Mouse (Mus musculus): ENCODE results near the gene Bub1b. TPM values are rescaled to one million over a fixed set of nuclear protein-coding genes. Genes with fewer than 3 reads are reported as not detected.
A peak's percentile ranks its signal among the peaks of the same experiment; 100 is the strongest.

The Bub1b gene
- polyA plus RNA-seq, 1 experiment from 2014 or later: 65.8 TPM

DNA sequence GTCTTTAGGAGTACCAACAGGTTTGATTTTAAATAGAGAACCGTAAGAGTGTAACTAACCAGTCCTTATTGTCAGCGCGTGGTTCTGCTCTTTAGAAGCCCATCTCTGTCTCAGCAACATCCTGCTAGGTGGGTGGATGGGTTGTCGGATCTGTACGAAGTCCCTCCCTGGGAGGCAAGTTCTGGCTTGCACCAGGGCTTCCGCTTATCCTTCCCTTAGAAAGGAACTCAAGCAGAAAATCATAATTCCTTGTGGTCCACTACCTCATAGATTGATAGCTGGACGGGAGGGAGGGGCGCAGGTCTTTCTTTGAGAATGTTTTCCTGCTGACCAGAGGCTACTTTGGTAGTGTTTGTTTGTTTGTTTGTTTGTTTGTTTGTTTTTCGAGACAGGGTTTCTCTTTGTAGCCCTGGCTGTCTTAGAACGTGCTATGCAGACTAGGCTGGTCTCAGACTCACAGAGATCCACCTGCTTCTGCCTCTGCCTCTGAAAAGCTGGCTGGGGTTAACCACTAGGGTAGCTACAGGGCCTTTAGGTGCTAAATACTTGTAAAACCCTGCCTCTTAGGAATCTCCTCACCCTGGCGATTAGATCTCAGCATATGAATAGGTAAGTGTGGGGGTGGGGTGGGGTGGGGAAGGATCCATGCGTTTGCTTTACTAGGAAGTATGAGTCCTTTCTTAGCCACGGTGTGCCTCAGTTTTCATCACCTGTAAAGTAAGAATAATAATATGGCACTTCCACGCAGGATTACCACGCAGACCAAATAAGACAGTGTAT is 75.9 kb downstream of the Bub1b start:
- Histone ChIP-seq H3K4me1 (peaks cover 14% of the 10 kb centered on the region), H3K27me3 (peaks cover 67% of the 10 kb centered on the region), H3K4me2 (replicated peaks) (no peak overlapping the region), H3K27ac (no peak overlapping the region), H3K9ac (no peak overlapping the region), H3K36me3 (no peaks in the 10 kb centered on the region), H3K9me3 (replicated peaks) (no peaks in the 10 kb centered on the region), H3K4me3 (no peak overlapping the region)
- no peak for ATAC-seq (ENCODE audit: low FRiP score)
- WGBS: 21% methylated on average over 15 of the region's 15 CpGs

DNA sequence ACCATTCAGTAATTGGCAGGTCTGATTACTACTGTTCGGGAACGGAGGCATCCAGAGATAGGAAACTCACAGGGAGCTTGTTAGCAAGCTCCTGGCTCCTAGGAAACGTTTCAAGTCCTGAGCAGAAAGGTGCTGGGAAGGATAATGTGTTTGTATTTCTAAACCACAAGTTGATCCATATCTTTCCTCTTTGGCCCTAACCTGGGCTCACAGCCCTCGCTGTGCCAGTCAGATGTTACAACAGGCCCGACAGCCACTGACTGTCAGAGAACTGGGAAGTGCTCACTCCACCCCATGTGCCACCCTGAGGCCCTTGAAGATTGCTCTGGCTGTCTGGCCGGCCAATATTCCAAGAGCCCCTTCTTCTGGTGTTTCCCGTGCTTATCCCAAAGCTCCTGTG is 76.5 kb downstream of the Bub1b start:
- peaks cover 73% of the 10 kb centered on the region for H3K27me3 ChIP-seq
- H3K9ac ChIP-seq: no peak overlapping the region
- no peaks in the 10 kb centered on the region for H3K36me3 ChIP-seq
- ATAC-seq (ENCODE audit: low FRiP score): no peak
- H3K4me2 ChIP-seq (replicated peaks): no peak overlapping the region
- H3K4me3 ChIP-seq: no peak overlapping the region
- H3K27ac ChIP-seq: no peak overlapping the region
- H3K4me1 ChIP-seq: peaks cover 14% of the 10 kb centered on the region
- H3K9me3 ChIP-seq (replicated peaks): no peaks in the 10 kb centered on the region
- 18% methylated on average over 7 of the region's 7 CpGs for WGBS

DNA sequence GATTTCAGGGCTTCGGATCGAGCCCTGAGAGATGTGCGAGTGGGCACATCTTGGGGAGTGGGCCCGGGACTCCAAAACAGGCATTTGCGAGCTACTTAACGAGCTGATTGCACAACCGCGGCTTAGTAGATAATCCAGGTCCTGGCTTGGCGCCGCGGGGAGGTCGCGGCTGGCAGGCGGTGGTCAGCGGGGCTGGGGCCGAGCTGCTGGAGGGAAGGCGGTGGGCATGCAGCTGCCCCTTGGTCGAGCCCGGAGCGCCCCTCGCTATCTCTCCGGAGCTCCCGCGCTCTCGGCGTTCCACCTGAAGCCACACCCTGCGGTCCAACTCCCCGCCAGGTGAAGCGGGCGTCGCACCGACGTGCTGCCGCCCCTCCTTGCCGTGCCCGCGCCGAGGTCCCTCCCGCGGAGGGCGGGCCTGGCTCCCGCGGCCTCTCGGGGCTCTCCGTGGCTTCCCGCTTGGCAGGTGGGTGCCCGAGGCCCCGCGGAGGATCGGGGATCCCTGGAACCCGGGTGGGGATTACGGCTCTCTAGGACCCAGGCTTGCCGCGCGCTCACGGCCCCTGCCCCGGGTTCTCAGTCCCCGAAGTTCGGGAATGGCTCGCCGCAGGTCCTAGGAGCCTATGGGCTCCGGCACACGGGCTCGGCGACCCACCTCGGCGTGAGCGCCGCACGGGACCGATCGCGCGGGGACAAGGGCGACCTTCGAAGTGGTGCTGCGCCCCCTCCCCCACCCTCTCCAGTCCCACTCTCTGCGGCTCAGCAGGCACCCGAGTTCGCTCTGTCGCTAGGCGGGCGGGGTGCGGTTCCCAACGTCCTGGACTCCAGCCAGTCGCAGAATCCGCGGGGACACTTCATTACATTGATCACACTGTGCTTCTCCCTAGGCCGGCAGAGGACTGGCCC is 79.1 kb downstream of the Bub1b start:
- Histone ChIP-seq H3K27me3 (peaks cover 86% of the 10 kb centered on the region), H3K4me3 (peak overlapping the region; percentile 52), H3K27ac (no peak overlapping the region), H3K4me2 (replicated peaks) (peak overlapping the region; percentile 96), H3K9me3 (replicated peaks) (no peaks in the 10 kb centered on the region), H3K4me1 (peaks cover 14% of the 10 kb centered on the region), H3K9ac (peak overlapping the region; percentile 59), H3K36me3 (no peaks in the 10 kb centered on the region)
- whole genome bisulfite sequencing: under 1% methylated on average over 84 of the region's 89 CpGs
- ATAC-seq (ENCODE audit: low FRiP score): peak; percentile 33; the same call in 1 of the 2 replicates

DNA sequence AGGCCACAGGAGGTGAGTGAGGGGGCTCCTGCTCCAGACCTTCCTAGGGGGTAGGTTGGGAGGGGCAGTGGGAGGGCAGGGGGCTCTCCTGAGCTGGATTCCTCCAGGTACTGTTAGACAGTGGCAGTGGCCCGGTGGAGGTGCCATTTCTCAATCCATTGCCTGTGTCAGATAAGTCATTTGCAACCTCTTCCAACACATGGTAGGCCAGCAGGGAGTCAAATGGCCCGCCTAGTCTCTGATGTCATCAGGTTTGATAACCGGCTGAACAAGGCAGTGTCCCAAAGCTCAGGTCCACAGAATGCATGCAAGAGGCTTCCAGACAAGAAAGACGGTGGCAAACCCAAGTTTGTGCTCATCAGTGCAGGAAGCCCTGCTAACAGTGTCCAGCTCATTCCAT is 79.8 kb downstream of the Bub1b start:
- peaks cover 14% of the 10 kb centered on the region for H3K4me1 ChIP-seq
- peak overlapping the region; percentile 96 for H3K4me2 ChIP-seq (replicated peaks)
- ATAC-seq (ENCODE audit: low FRiP score): no peak
- no peak overlapping the region for H3K27ac ChIP-seq
- H3K36me3 ChIP-seq: no peaks in the 10 kb centered on the region
- 0 out of 2 replicates have a peak overlapping the region, but pooled peaks have one; percentile 59 for H3K9ac ChIP-seq
- no peaks in the 10 kb centered on the region for H3K9me3 ChIP-seq (replicated peaks)
- peaks cover 82% of the 10 kb centered on the region for H3K27me3 ChIP-seq
- peak overlapping the region; percentile 52 for H3K4me3 ChIP-seq
- WGBS: 13% methylated on average over 4 of the region's 4 CpGs

DNA sequence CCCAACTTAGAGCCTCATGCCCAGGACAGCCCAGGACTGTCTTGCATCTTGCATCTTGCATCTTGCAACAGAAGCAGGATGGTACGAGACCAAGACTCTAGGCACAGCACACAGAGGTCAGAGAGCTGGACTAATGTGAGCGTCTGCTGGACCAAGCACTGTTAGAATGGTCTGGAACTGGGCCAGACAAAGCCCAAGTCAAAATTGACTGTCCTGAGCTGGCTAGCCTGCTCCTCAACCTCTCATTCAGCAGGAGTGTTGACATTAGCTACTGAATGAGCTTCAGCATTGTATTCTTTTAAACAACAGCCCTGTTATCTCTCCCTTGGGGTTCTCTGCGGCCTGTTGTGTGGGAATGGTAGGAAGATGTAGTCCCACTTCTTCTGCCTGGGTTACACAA is 81.6 kb downstream of the Bub1b start:
- peaks cover 14% of the 10 kb centered on the region for H3K4me1 ChIP-seq
- H3K4me3 ChIP-seq: no peak overlapping the region
- H3K9me3 ChIP-seq (replicated peaks): no peaks in the 10 kb centered on the region
- H3K9ac ChIP-seq: no peak overlapping the region
- peaks cover 64% of the 10 kb centered on the region for H3K27me3 ChIP-seq
- no peak overlapping the region for H3K4me2 ChIP-seq (replicated peaks)
- H3K27ac ChIP-seq: no peak overlapping the region
- WGBS: 81% methylated on average over 3 of the region's 3 CpGs
- ATAC-seq (ENCODE audit: low FRiP score): no peak
- no peaks in the 10 kb centered on the region for H3K36me3 ChIP-seq

DNA sequence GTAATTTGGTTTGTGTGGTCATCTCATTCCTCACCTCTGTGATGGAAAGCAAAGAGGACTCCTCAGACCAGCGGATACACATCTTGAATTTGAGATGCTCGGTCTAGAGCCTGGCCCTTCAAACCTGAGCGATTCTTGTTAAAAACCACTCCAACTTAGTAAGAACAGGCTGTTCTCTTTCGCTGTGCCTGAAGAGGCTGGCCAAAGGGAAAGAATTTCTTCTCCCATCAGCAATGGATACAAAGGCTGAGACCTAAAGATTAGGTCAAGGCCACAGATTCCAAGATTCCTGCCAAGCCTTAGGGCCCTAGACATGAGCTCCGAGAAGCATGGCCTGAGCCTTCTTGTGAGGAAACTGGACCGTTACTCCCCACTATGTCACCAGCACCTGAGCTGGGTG is 82.9 kb downstream of the Bub1b start:
- no peaks in the 10 kb centered on the region for H3K36me3 ChIP-seq
- H3K27me3 ChIP-seq: peaks cover 52% of the 10 kb centered on the region
- H3K9ac ChIP-seq: no peak overlapping the region
- H3K27ac ChIP-seq: no peak overlapping the region
- ATAC-seq (ENCODE audit: low FRiP score): no peak
- no peaks in the 10 kb centered on the region for H3K9me3 ChIP-seq (replicated peaks)
- H3K4me2 ChIP-seq (replicated peaks): no peak overlapping the region
- no peak overlapping the region for H3K4me3 ChIP-seq
- peaks cover 14% of the 10 kb centered on the region for H3K4me1 ChIP-seq
- 91% methylated on average over 6 of the region's 6 CpGs for WGBS

DNA sequence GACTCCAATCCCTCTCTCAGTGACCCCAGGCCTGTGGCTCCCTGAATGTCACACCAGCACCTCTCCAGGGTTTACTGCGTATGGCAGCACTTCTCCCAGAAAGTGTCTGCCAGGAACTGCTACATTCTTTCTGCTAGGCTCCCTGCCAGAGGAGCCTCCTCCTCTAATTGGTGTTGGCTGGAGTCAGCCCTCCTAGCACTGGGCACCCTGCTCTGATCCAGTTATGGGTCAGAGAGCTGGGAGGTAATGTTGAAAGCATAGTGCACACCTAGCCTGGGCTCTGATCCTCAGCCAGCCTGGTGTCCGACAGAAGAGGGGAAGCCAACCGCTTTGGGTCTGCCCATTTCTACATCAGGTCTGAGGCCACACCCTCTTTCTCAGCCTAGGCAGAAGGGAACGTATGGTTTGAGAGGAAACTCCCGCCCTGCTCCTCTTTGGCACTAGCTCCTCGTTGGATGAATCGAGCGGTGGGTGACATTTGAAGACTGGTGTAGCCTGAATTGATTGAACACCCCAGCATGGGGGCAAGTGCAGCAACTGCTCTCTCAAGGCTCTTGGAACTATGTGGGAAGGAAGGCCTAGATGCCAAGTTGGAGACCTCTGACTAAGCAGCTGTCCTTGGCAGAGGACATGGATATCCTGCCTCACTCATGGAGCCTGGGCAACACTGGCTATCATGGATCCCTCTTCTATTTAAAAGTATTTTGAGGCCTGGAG is 84.7 kb downstream of the Bub1b start:
- Histone ChIP-seq H3K4me3 (no peak overlapping the region), H3K9ac (no peak overlapping the region), H3K4me2 (replicated peaks) (no peak overlapping the region), H3K9me3 (replicated peaks) (no peaks in the 10 kb centered on the region), H3K36me3 (no peaks in the 10 kb centered on the region), H3K27ac (no peak overlapping the region), H3K4me1 (peaks cover under 1% of the 10 kb centered on the region), H3K27me3 (peaks cover 39% of the 10 kb centered on the region)
- ATAC-seq (ENCODE audit: low FRiP score): no peak
- 48% methylated on average over 8 of the region's 8 CpGs for WGBS

DNA sequence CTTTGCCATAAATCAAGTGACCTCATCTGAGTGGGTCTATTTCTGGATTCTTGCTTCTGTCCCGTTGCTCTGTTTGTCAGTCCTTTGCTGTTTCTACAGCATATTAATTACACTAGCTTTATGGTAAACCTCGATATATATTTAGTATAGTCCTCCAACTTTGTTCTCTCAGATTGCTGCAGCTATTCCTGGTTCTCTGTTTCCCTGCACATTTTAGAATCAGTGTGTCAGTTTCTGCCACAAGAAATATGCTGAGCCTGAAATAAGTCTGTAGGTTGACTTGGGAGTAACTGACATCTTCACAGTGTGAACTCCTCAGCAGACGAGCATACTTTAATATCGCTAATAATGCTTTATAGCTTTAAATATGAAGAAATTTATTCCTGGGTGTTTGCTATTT is 87.1 kb downstream of the Bub1b start:
- no peaks in the 10 kb centered on the region for H3K4me1 ChIP-seq
- peaks cover 20% of the 10 kb centered on the region for H3K27me3 ChIP-seq
- no peaks in the 10 kb centered on the region for H3K36me3 ChIP-seq
- no peak overlapping the region for H3K4me3 ChIP-seq
- H3K27ac ChIP-seq: no peak overlapping the region
- H3K9ac ChIP-seq: no peak overlapping the region
- WGBS: 92% methylated on average over 4 of the region's 4 CpGs
- H3K4me2 ChIP-seq (replicated peaks): no peak overlapping the region
- H3K9me3 ChIP-seq (replicated peaks): no peaks in the 10 kb centered on the region
- ATAC-seq (ENCODE audit: low FRiP score): no peak

DNA sequence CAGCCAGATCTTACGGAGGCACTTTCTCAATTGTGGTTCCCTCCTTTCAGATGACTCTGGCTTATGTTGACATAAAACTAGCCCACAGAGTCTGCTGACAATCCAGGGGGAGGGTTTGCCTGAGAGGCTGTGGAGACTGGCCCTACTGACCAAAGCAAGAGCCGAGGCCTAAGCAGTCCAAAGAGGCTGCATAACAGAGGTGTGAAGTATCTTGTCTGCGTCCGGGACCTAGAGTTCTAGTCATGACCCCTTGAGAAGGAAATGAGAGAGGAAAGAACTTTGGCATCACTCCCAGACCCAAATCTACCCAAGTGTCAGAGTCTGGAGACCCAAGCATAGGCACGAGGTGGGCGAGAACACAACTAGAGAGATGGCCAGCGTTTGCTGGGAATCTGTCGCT is 88.7 kb downstream of the Bub1b start:
- Histone ChIP-seq H3K4me2 (replicated peaks) (no peak overlapping the region), H3K27ac (no peak overlapping the region), H3K9ac (no peak overlapping the region), H3K27me3 (peaks cover 9% of the 10 kb centered on the region), H3K36me3 (no peaks in the 10 kb centered on the region), H3K4me3 (no peak overlapping the region), H3K9me3 (replicated peaks) (no peaks in the 10 kb centered on the region), H3K4me1 (no peaks in the 10 kb centered on the region)
- 78% methylated on average over 8 of the region's 8 CpGs for WGBS
- ATAC-seq (ENCODE audit: low FRiP score): no peak

DNA sequence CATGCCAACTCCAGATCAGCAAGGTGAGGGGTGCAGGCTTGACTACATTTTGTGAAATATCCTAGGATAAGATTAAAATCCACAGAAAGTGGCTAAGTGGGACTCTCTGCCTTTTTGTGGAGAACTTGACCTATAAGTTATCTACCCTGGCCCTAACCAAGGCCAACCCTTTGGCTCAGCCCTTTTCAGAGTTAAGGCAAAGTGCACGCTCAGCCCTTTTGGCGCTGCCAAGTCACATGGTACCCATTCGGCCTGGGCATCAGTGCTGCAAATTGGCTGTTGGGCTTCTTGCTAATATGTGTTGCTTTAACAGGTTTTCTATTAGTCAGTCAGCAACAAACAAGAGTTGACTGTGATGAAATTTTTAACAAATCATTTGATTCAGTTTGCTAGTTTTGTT is 89.8 kb downstream of the Bub1b start:
- H3K27me3 ChIP-seq: peaks cover 9% of the 10 kb centered on the region; the same call in 1 of the 2 replicates
- WGBS: 88% methylated on average over 3 of the region's 3 CpGs
- no peaks in the 10 kb centered on the region for H3K9me3 ChIP-seq (replicated peaks)
- no peaks in the 10 kb centered on the region for H3K4me1 ChIP-seq
- no peaks in the 10 kb centered on the region for H3K36me3 ChIP-seq
- H3K27ac ChIP-seq: no peak overlapping the region
- H3K4me3 ChIP-seq: no peak overlapping the region
- ATAC-seq (ENCODE audit: low FRiP score): no peak
- H3K9ac ChIP-seq: no peak overlapping the region
- H3K4me2 ChIP-seq (replicated peaks): no peak overlapping the region

DNA sequence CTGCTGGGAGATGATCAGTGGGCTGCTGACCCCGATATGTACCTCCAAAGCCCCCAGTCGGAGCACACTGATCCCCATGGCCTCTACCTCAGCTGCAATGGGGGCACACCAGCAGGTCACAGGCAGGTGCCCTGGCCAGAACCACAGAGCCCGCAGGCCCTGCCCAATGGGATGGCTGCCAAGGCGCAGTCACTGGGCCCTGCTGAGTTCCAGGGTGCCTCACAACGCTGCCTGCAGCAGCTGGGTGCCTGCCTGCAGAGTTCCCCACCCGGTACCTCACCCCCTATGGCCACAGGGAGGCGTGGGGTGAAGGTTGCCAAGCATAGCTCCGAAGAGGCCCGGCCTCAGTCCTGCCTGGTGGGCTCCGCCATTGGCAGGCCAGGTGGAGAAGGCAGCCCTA is 91.9 kb downstream of the Bub1b start:
- 73% methylated on average over 10 of the region's 10 CpGs for WGBS
- H3K4me3 ChIP-seq: no peak overlapping the region
- H3K9ac ChIP-seq: no peak overlapping the region
- no peak overlapping the region for H3K27ac ChIP-seq
- no peak overlapping the region for H3K4me2 ChIP-seq (replicated peaks)
- H3K9me3 ChIP-seq (replicated peaks): no peaks in the 10 kb centered on the region
- H3K4me1 ChIP-seq: no peaks in the 10 kb centered on the region
- no peaks in the 10 kb centered on the region for H3K36me3 ChIP-seq
- H3K27me3 ChIP-seq: peaks cover 16% of the 10 kb centered on the region
- no peak for ATAC-seq (ENCODE audit: low FRiP score)

Measured in hindbrain, embryonic 12.5 days (tissue).